24 mouse cellular contexts compared by ENCODE assay signal in the genomic region with DNA sequence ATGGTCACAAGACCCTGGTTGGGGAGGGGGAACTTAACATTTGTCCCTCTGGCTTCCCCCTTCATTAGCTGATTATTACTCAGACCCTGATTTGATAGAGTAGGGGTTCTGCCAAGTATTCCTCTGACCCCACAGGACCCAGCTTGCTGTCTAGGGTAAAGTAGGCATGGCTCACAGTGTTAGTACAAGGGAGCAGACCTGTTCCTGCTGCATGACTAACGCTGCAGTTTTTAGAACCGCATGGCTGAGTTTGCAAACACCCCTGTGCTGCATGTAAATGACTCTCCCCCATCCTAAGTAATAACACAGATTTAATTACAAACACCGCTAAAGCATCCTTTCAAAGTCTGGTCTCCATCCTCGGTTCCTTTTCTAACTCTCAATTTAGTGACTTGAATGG.
"Had no signal": no experiment of that assay in that cellular context is flagged by ENCODE, and none has a peak within 500 bp of the region (broad histone marks: within the 10 kb centered on the region; RNA-seq: fewer than 3 reads in every experiment).

No protein-coding gene starts in this region.

- DNase-seq: gastrocnemius, postnatal 14 days; gastrocnemius, postnatal 36 days; heart, adult 18-20 months; heart, postnatal 14 days; heart, postnatal 36 days; kidney, adult 11 months; kidney, adult 2 months; kidney, adult 9 months; kidney, postnatal 14 days; kidney, postnatal 36 days; layer of hippocampus, postnatal 36 days; left cerebral cortex, postnatal 4 days; liver; liver, embryonic 13.5 days had no signal

- H3K36me3 ChIP-seq: heart, embryonic 13.5 days; heart, embryonic 15.5 days; hindbrain, embryonic 13.5 days; hindbrain, embryonic 15.5 days; kidney, embryonic 15.5 days; limb, embryonic 12.5 days; liver, embryonic 13.5 days; liver, embryonic 15.5 days had no signal

- H3K9me3 ChIP-seq: heart, embryonic 13.5 days; heart, embryonic 15.5 days; hindbrain, embryonic 13.5 days; hindbrain, embryonic 15.5 days; kidney, embryonic 15.5 days; limb, embryonic 12.5 days; liver, embryonic 13.5 days; liver, embryonic 15.5 days had no signal

- H3K4me1 ChIP-seq: heart, embryonic 13.5 days; heart, embryonic 15.5 days; hindbrain, embryonic 15.5 days; kidney, embryonic 15.5 days; limb, embryonic 12.5 days; liver, embryonic 13.5 days; liver, embryonic 15.5 days had no signal

- H3K27ac ChIP-seq: heart, embryonic 13.5 days; heart, embryonic 15.5 days; hindbrain, embryonic 13.5 days; hindbrain, embryonic 15.5 days; hindbrain, postnatal 0 days; kidney, embryonic 15.5 days; kidney, postnatal 0 days; limb, embryonic 12.5 days; liver, embryonic 13.5 days; liver, embryonic 15.5 days had no signal

- ATAC-seq: hindbrain, postnatal 0 days; intestine, embryonic 16.5 days had no signal

- H3K4me3 ChIP-seq: heart, embryonic 13.5 days; heart, embryonic 15.5 days; hindbrain, embryonic 13.5 days; hindbrain, embryonic 15.5 days; kidney, embryonic 15.5 days; limb, embryonic 12.5 days; liver, embryonic 13.5 days; liver, embryonic 15.5 days had no signal

- H3K27me3 ChIP-seq: heart, embryonic 13.5 days; heart, embryonic 15.5 days; hindbrain, embryonic 13.5 days; hindbrain, embryonic 15.5 days; kidney, embryonic 15.5 days; limb, embryonic 12.5 days; liver, embryonic 13.5 days; liver, embryonic 15.5 days had no signal
